Mouse (Mus musculus) heart, embryonic 13.5 days (tissue): ENCODE measurements around the gene Pde4a. TPM values are rescaled to one million over a fixed set of nuclear protein-coding genes. Genes with fewer than 3 reads are reported as not detected.

Source experiments
- ATAC-seq: fragments of 200-750 bp; cut with Nextera tagmentation; 2 replicates; pipeline ENCODE4 v1.8.0; 2017; ENCODE audit warnings: moderate TSS enrichment; ENCODE audit not compliant: insufficient number of reproducible peaks, low FRiP score, low TSS enrichment; ENCODE audit errors: extremely low read depth
- H3K27ac ChIP-seq: fragments of 300-500 bp; sonication (generic); replicated peaks from 2 replicates; pipeline ENCODE4 v1.5.1; 2015; ENCODE audit warnings: moderate library complexity, mild to moderate bottlenecking, inconsistent platforms
- H3K27me3 ChIP-seq: fragments of 300-500 bp; sonication (generic); replicated peaks from 2 replicates; pipeline ENCODE4 v1.6.1; 2015; ENCODE audit warnings: mild to moderate bottlenecking, inconsistent platforms
- H3K36me3 ChIP-seq: fragments of 300-500 bp; sonication (generic); 2 replicates; pipeline ENCODE4 v1.6.1; 2015; ENCODE audit warnings: mild to moderate bottlenecking, inconsistent platforms
- H3K4me1 ChIP-seq: fragments of 300-500 bp; sonication (generic); 2 replicates; pipeline ENCODE4 v1.6.1; 2015; ENCODE audit warnings: inconsistent platforms
- H3K4me2 ChIP-seq: fragments of 300-500 bp; sonication (generic); 2 replicates; pipeline ENCODE4 v1.6.1; 2015; ENCODE audit warnings: inconsistent platforms, mild to moderate bottlenecking, moderate library complexity
- H3K4me3 ChIP-seq: fragments of 300-500 bp; sonication (generic); 2 replicates; pipeline ENCODE4 v1.5.1; 2015; ENCODE audit warnings: moderate library complexity, mild to moderate bottlenecking, inconsistent platforms
- H3K9ac ChIP-seq: fragments of 300-500 bp; sonication (generic); 2 replicates; pipeline ENCODE4 v1.6.1; 2015; ENCODE audit warnings: inconsistent platforms, mild to moderate bottlenecking, moderate library complexity
- H3K9me3 ChIP-seq: fragments of 300-500 bp; sonication (generic); 2 replicates; pipeline ENCODE4 v1.6.1; 2016; ENCODE audit warnings: inconsistent platforms
- WGBS: fragments of 180-500 bp; shearing (Covaris S2); methylation state at CpG from one replicate; pipeline ENCODE4 v1.1.7; 2015; ENCODE audit warnings: mixed read lengths; 5-methylcytosine and 5-hydroxymethylcytosine counted together
- polyA plus RNA-seq: library from polyadenylated mRNA; unstranded; fragments of >200 nt; fragmentation: Nextera tagmentation; extraction: Ambion mirVana; gene quantifications from 2 replicates; pipeline ENCODE4 v1.2.1, GENCODE M21; 2015

The Pde4a gene
- polyA plus RNA-seq, 1 experiment from 2014 or later = 9.5 TPM

DNA sequence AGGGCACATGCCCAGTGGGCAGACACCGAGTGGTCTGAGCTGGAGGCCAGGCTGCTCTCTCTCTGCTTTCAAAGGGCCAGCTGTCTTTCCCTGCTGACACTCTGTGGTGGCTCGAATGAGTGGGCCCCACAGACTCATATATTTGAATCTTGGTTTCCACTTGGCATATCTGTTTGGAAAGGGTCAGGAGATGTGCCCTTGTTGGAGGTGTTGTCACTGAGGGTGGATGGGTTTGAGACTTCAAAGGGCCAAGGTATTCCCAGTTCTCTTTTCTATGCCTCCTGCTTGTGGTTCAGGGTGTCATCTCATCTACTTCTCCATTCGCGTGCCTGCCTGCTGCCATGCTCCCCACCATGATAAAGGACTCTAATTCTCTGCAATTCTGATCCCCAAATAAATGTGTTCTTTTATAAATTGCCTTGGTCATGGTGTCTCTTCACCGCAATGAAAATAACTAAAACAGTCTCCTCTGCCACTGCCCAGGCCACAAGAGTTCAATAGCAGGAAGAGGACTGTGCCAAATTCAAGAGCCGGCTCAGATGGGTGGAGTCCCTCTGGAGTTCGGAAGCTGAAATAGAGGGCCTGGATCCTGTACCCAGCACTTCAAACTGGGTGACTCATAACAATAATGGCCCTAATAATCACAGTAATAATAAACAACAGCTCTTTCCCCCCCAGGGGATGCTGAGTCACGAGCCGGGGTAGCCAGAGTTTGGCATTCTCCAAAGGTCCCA lies 30.8 kb upstream of the Pde4a start:
- H3K27me3 ChIP-seq = no peaks in the 10 kb centered on the region
- no peaks in the 10 kb centered on the region for H3K9me3 ChIP-seq
- ATAC-seq = no peak
- 59% methylated on average over 9 of the region's 9 CpGs for WGBS
- peaks cover 25% of the 10 kb centered on the region for H3K36me3 ChIP-seq
- no peak overlapping the region for H3K9ac ChIP-seq
- H3K4me1 ChIP-seq = peaks cover 21% of the 10 kb centered on the region
- no peak overlapping the region for H3K4me3 ChIP-seq
- no peak overlapping the region for H3K27ac ChIP-seq
- no peak overlapping the region for H3K4me2 ChIP-seq

DNA sequence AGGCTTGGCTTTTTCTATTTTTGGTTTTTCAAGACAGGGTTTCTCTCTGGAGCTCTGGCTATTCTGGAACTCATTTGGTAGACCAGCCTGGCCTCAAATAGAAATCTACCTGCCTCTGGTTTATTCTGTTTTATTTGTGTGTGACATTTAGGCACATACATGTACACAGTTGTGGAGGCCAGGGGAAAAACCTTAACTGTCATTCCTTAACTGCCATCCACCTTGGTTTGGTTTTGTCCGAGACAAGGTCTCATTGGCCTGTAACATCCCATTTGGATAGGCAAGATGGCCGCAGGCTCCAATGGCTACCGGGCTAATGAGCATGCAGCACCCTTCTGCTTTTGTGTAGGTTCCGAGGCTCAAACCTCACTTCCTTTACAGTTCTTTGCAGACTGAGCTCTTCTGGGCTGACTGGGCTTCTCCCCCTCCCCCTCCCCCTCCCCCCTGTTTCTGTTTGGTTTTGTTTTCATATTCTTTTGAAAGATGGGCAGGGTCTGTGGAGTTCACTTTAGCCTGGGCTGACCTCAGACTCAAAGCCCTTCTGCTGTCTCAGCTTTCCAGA lies 30.1 kb upstream of the Pde4a start:
- H3K9ac ChIP-seq = no peak overlapping the region
- no peaks in the 10 kb centered on the region for H3K9me3 ChIP-seq
- no peaks in the 10 kb centered on the region for H3K27me3 ChIP-seq
- no peak overlapping the region for H3K27ac ChIP-seq
- no peak overlapping the region for H3K4me2 ChIP-seq
- WGBS = 74% methylated on average over 4 of the region's 4 CpGs
- ATAC-seq = no peak
- H3K4me3 ChIP-seq = no peak overlapping the region
- H3K4me1 ChIP-seq = peaks cover 17% of the 10 kb centered on the region
- H3K36me3 ChIP-seq = peaks cover 31% of the 10 kb centered on the region

- no peak overlapping the region for H3K27ac ChIP-seq
- peaks cover 13% of the 10 kb centered on the region for H3K4me1 ChIP-seq
- no peak overlapping the region for H3K4me2 ChIP-seq
- ATAC-seq = no peak
- no peaks in the 10 kb centered on the region for H3K27me3 ChIP-seq
- H3K36me3 ChIP-seq = peaks cover 37% of the 10 kb centered on the region
- no peak overlapping the region for H3K9ac ChIP-seq
- H3K4me3 ChIP-seq = no peak overlapping the region
- no peaks in the 10 kb centered on the region for H3K9me3 ChIP-seq
- WGBS = 65% methylated on average over 1 of the region's 1 CpGs
Measured at GRCm38 (mm10) chr9:21135941-21136381, 29.6 kb upstream of the Pde4a start.

DNA sequence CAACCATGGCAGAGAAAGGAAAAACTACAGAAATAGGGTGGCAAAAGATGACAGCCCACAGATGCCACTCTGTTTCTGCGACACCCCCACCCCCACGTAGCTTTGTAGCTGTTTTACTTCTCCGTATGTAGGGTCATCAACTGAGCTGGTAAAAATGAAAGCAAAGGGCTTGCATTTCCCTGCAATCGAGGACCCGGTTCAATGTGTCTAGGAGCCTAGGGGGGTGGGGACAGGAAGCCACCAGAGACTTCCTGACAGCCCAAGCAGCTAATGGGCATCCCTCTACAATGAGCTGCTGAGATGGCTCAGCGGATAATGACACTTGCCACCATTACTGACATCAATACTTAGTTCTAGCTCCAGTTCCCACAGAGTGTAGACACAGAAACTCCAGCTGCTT lies 29.1 kb upstream of the Pde4a start:
- H3K4me1 ChIP-seq = peaks cover 13% of the 10 kb centered on the region
- WGBS = 68% methylated on average over 6 of the region's 6 CpGs
- no peaks in the 10 kb centered on the region for H3K9me3 ChIP-seq
- H3K27ac ChIP-seq = no peak overlapping the region
- H3K9ac ChIP-seq = no peak overlapping the region
- H3K27me3 ChIP-seq = no peaks in the 10 kb centered on the region
- ATAC-seq = no peak
- no peak overlapping the region for H3K4me3 ChIP-seq
- no peak overlapping the region for H3K4me2 ChIP-seq
- H3K36me3 ChIP-seq = peaks cover 41% of the 10 kb centered on the region

DNA sequence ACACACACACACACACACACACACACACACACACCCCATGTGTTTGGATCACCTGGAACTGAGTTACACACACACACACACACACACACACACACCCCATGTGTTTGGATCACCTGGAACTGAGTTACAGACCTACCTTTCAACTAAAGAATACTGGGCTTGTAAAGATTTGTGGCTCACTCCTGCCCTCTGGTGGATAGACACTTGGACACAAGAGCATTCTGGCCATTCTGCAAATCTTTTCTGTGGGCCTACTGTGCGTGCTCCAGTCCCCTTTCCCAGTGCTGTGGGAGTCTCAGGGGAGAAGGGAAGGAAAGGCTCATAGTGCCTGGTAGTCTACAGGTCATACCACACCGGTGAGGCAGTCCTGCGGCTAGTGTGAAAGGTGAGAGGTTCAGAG lies 28.3 kb upstream of the Pde4a start:
- no peak for ATAC-seq
- Histone ChIP-seq H3K9me3 (no peaks in the 10 kb centered on the region), H3K36me3 (peaks cover 50% of the 10 kb centered on the region), H3K4me1 (peaks cover 13% of the 10 kb centered on the region), H3K4me2 (no peak overlapping the region), H3K9ac (no peak overlapping the region), H3K4me3 (no peak overlapping the region), H3K27me3 (no peaks in the 10 kb centered on the region), H3K27ac (no peak overlapping the region)
- WGBS = 42% methylated on average over 3 of the region's 3 CpGs

GRCm38 (mm10) chr9:21138386-21138785 lies 27.1 kb upstream of the Pde4a start:
- no peak for ATAC-seq
- Histone ChIP-seq H3K4me2 (no peak overlapping the region), H3K27me3 (no peaks in the 10 kb centered on the region), H3K27ac (no peak overlapping the region), H3K4me3 (no peak overlapping the region), H3K9me3 (no peaks in the 10 kb centered on the region), H3K9ac (no peak overlapping the region), H3K36me3 (peaks cover 61% of the 10 kb centered on the region), H3K4me1 (peaks cover 13% of the 10 kb centered on the region)
- 63% methylated on average over 4 of the region's 4 CpGs for WGBS

GRCm38 (mm10) chr9:21141922-21142321 lies 23.6 kb upstream of the Pde4a start:
- Histone ChIP-seq H3K4me1 (peaks cover 18% of the 10 kb centered on the region), H3K9me3 (no peaks in the 10 kb centered on the region), H3K27me3 (no peaks in the 10 kb centered on the region), H3K4me3 (no peak overlapping the region), H3K36me3 (peaks cover 94% of the 10 kb centered on the region), H3K4me2 (no peak overlapping the region), H3K9ac (no peak overlapping the region), H3K27ac (no peak overlapping the region)
- WGBS = 91% methylated on average over 14 of the region's 14 CpGs
- no peak; the same call in 1 of the 2 replicates for ATAC-seq

GRCm38 (mm10) chr9:21144361-21144760 lies 21.2 kb upstream of the Pde4a start:
- H3K4me3 ChIP-seq = no peak overlapping the region
- no peak overlapping the region for H3K27ac ChIP-seq
- peaks cover 42% of the 10 kb centered on the region for H3K4me1 ChIP-seq
- H3K4me2 ChIP-seq = no peak overlapping the region
- no peaks in the 10 kb centered on the region for H3K27me3 ChIP-seq
- ATAC-seq = no peak
- H3K9ac ChIP-seq = no peak overlapping the region
- WGBS = 96% methylated on average over 3 of the region's 3 CpGs
- H3K9me3 ChIP-seq = no peaks in the 10 kb centered on the region
- peaks cover 79% of the 10 kb centered on the region for H3K36me3 ChIP-seq

- H3K27me3 ChIP-seq = no peaks in the 10 kb centered on the region
- H3K4me2 ChIP-seq = no peak overlapping the region
- H3K9ac ChIP-seq = peak overlapping the region; percentile 33; the same call in 1 of the 2 replicates
- H3K4me1 ChIP-seq = peaks cover 45% of the 10 kb centered on the region
- no peak for ATAC-seq
- no peak overlapping the region for H3K4me3 ChIP-seq
- peaks cover 69% of the 10 kb centered on the region for H3K36me3 ChIP-seq
- no peak overlapping the region for H3K27ac ChIP-seq
- WGBS = 85% methylated on average over 4 of the region's 4 CpGs
- H3K9me3 ChIP-seq = no peaks in the 10 kb centered on the region
Measured at GRCm38 (mm10) chr9:21145431-21145830, 20.1 kb upstream of the Pde4a start.

GRCm38 (mm10) chr9:21146722-21147121 lies 18.8 kb upstream of the Pde4a start:
- peaks cover 56% of the 10 kb centered on the region for H3K36me3 ChIP-seq
- H3K27me3 ChIP-seq = no peaks in the 10 kb centered on the region
- 43% methylated on average over 10 of the region's 10 CpGs for WGBS
- H3K27ac ChIP-seq = peak overlapping the region; percentile 55
- H3K4me1 ChIP-seq = peaks cover 45% of the 10 kb centered on the region
- peak overlapping the region; percentile 97 for H3K9ac ChIP-seq
- no peaks in the 10 kb centered on the region for H3K9me3 ChIP-seq
- peak overlapping the region; percentile 97 for H3K4me2 ChIP-seq
- no peak for ATAC-seq
- H3K4me3 ChIP-seq = peak overlapping the region; percentile 31

GRCm38 (mm10) chr9:21148427-21148826 lies 17.1 kb upstream of the Pde4a start:
- peaks cover 39% of the 10 kb centered on the region for H3K36me3 ChIP-seq
- peak overlapping the region; percentile 94 for H3K4me3 ChIP-seq
- H3K9me3 ChIP-seq = no peaks in the 10 kb centered on the region
- peak overlapping the region; percentile 97 for H3K9ac ChIP-seq
- H3K27me3 ChIP-seq = no peaks in the 10 kb centered on the region
- ATAC-seq = no peak
- H3K4me1 ChIP-seq = peaks cover 54% of the 10 kb centered on the region
- H3K4me2 ChIP-seq = peak overlapping the region; percentile 97
- H3K27ac ChIP-seq = no peak overlapping the region
